Mouse (Mus musculus) cerebellum, postnatal 14 days (tissue): ENCODE measurements at regions not wholly inside any gene's neighbourhood (a gene's known extent, or its start where the extent isn't known, plus 50 kb on each side); places are given as distances from the start of the nearest gene placed in this dataset.
A peak's percentile ranks its signal among the peaks of the same experiment; 100 is the strongest.

ENCODE experiments used
- DNase-seq, 2 experiments: peaks; one replicate each; pipeline ENCODE4 v3.0.0; 2021; ENCODE audit warnings: mixed read lengths in 2 of 2

DNA sequence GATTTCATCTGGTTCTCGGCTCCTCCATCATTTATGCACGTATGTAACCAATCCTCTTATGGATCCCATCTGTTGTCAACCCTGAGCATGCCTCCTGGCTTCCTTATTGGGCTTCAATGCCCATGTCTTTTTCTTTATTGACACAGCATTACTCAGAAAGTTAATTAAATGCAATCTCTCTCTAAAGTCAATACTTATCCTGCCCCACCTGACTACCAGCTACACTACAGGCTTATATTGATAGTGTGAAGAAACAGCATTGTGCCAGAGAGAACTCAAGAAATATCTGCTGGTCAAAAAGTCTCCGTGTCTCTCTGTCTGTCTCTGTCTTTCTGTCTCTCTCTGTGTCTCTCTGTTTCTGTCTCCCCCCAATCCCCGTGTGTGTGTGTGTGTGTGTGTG lies 194.7 kb upstream of the Rfx3 start:
- DNase-seq: no peak

DNA sequence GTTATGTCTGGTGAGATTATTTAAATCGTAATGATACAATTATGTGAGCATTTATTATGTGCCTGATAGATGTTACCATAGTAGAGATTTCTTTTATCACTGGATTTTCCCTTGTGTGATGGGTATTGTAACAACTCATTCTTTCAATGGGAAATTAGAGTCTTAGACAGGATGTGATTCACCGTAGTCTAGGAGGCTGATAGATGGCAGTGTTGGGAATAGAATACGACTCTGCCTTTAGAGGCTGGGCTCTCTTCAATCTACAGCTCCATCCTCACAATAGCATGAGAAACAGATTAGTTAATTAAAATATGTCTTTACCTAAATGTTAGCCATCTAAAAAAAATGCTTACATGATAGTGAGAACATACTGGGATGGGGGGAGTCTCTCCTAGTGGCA lies 192.8 kb upstream of the Rfx3 start:
- no peak for DNase-seq

DNA sequence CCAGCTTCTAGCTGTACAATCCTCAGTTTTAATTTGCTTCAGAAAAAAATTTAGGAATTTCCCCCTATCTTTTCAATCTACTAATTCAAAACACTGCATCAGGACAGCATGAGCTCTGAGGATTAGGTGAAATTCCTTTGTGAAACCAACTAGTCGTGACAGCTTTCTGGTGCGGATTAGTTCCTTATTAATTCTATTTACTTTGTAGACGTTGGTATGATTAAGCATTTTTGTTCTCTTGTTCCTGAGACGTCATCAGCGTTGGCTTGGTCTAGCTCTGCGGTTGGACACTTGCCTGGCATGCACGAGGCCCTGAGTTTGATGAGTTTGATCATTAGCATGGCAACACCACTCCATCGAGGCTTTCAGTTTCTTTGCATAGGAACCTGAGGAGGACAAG lies 188.4 kb upstream of the Rfx3 start:
- no peak for DNase-seq

DNA sequence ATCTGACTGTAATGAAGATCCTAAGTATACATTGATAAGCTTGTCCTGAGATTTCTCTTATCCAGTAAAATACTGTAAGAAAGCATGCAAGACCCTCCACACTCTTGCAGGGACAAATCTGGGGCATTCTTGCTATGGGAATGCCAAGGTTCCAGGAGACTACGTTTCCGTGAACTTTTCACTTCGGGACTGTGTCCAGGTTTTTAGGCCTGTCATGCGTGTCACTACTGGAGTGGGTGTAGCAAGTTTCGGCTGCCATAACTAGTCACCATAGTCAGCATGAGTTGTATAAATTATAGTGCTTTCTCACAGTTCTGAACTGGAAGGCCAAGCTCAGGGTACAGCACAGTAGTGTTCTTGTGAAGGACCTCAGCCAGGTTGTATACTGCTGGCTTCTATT lies 185.9 kb upstream of the Rfx3 start:
- DNase-seq: no peak

DNA sequence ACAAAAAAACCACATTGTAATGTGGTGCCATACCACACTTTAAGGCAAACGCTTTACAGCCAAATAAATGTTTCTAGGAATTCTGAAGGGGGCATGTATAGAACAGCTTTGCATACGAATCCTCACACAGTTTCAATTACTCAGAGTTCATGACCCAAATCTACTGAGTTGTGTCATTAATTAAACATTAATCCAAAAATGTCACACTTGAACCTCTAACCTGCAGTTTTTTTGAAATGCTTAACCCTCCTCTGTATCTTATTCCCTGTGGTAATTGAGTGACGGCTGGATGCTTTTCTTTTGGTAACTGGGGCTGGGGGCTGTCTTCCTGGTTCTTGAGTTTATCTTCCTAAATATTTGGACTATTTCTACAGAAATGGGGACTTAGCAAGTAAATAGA lies 181.3 kb upstream of the Rfx3 start:
- no peak for DNase-seq

DNA sequence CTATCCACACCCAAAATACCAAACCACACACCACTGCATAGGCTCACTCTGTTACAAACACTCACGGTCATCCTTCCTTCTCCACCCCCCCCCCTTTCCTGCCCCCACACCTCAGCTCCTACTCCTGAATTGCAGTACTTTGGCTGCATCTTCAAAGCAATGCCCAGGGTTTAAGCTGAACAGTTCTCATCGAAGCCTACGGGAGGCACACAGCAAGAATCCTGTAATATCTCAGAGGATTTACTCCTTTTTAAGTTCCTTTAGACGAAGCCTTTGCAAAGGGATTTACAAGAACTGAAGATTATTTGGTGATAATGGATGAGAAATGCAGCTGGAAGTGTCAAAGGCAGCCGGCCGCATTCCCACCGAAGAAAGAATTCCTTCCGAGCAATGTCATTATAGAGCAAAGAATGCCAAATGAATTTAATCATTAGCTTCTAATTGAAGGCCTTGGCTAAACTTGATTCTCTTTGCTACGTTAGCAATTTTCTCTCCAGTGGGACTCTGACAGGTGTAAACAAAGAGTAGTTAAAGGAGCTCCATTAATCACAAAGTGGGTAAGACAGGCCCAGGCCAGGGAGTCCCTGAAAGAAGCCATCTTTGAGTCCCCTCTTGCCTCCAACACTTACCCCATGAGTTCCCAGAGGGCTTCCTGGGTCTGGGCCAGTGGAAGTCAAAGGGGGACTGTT lies 180.6 kb upstream of the Rfx3 start:
- no peak for DNase-seq

DNA sequence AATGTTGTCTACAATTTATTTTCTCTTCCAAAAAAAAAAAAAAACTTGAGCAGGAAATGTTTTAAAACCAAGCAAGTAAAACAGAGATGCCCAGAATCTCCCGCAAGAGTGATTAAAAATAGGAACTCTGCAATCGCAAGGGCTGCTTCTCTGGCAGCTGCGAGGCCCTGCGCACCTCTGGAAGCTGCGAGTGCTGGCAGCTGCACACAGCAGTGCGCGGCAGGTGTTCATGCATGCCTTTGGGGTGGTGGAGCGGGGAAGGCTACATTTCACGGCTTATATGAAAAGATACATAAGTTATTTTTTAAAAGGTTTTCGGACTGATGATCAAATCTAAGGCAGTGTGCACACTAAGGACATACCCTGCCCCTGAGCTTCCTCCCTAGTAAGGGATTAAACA lies 179.3 kb upstream of the Rfx3 start:
- no peak for DNase-seq

DNA sequence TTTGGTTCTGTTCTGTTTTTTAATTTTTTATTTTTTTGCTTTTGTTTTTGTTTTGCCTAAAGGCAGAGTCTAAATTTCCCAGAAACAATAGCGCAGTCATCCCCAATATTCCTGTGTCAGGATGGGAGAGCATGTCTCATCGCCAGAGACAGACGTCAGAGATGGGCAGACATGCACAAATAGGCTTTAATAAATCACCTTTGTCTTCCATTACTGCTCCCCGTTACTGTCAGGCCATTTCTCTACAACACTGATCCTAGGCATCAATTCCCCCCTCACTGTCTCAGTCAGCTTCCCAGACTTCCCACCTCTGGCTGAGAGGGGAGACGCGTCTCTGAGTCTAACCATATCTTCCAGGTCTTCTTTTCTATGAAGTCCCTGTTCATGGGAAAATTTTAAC lies 177.4 kb upstream of the Rfx3 start:
- DNase-seq: no peak

DNA sequence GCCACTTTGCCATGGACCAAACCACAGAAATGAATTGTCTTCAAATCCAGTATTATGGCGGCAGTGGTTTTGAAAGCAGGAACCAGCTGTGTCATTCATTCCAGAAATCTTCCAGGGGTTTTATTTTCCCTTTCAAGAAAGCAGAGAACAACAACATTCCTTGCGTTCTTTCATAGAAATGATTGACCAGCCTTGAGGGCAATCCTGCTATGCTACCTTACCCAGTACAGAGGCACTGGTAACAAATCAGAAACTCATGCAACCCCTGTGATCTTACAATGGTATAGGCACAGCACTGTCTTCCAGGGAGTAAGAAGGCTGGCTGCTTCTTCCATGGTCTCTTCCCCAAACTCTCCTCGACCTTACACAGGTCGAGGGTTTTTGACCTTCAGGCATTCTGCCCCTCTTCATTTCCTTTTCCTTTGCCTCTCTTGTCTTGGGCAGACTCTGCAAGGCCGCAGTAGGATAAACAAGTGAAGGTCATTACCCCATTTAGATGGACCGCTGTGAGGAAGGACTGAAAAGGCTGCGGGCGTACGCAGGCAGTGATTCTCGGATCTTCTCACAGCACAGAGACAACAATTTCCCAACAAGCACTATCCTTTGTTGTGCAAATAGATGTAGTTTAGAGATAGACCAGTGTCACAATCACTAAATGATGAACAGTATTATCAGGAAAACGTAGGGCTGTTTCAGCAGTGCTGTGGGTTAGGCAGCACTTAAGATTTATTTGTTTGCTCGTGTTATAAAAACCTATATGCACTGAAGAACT lies 171.6 kb upstream of the Rfx3 start:
- no peak for DNase-seq

DNA sequence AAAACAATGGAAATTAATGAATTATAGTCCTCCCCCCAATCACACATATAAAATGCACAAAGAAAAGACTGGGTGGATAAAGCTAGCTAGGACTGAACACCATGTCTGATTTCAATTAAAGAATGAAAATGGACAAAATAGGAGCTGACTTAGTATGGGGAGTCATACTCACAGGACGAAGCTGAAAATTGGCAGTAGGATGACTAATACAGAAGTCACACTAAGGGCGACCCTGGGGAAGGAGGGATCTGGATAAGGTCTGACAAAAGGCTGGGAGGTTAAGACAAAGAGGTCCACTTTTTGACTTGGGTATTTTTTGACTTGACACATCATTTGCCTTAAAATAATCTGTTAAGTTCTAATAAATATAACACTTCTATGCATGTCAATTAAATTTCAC lies 170.2 kb upstream of the Rfx3 start:
- no peak for DNase-seq

DNA sequence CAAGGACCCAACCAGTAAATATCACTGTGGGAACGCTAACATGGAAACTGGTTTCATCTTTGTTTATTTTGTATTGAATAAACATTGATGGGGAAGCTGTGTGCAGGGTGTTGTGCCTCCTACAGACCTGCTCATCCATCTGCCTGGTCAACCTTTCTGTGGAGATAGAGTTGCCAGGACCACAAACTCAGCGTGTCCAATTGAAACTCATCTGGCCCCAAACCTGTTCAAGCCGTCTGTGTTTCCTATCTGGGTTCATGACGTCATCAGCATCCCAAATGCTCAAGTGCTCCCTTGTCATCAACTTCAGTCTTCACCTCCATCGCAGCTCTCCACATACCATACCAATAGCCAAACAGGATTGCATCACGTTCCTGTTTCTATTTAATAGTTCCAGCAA lies 167.1 kb upstream of the Rfx3 start:
- no peak for DNase-seq

DNA sequence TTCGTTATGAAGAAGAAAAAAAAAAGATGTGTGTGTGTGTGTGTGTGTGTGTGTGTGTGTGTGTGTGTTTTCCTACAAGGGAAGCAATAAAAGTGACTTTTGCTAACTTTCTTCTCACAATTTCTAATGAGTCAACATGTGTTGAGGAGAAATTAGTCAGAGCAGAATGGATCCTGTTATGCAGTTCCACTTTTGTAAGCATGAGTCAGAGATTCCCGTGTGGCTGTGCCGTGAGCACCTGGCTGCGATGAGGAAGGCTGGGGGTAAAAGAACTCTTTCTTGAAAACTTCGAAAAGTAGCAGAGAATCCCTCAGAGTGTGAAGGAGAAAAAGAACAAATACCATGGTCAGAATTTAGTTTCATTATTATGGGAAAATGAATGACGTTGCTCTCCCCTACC lies 165.9 kb upstream of the Rfx3 start:
- DNase-seq: no peak

DNA sequence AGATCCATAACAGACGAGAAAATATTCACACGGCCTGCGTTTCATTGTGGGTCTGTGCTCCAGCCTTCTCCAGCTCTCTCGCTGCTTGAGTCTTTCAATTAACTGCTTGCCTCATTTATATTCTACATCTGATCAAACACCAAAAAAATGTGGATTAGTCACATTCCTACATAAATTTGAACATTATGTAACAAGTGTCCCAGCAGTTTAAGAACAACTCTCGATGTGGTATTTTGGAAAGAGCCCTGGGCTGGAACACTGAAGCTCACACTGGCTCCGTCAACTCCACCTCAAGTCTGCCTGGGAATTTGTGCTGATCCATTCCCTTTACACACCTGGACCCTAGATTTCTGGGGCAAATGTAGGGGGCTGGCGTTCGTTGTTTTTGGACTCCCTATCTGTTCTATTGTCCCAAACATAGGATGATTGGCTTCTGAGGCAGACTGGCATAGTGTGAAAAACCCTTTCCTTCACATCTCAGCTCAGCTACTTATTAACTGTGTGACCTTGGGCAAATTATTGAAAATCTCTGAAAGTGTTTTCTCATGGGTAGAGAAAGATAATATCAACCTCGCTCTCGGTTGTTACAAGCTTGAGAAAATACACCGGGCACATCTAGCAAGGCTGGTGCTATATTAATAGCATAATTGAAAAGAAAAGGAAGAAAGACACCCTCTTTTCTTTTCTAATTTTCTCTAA lies 161.0 kb upstream of the Rfx3 start:
- no peak for DNase-seq

DNA sequence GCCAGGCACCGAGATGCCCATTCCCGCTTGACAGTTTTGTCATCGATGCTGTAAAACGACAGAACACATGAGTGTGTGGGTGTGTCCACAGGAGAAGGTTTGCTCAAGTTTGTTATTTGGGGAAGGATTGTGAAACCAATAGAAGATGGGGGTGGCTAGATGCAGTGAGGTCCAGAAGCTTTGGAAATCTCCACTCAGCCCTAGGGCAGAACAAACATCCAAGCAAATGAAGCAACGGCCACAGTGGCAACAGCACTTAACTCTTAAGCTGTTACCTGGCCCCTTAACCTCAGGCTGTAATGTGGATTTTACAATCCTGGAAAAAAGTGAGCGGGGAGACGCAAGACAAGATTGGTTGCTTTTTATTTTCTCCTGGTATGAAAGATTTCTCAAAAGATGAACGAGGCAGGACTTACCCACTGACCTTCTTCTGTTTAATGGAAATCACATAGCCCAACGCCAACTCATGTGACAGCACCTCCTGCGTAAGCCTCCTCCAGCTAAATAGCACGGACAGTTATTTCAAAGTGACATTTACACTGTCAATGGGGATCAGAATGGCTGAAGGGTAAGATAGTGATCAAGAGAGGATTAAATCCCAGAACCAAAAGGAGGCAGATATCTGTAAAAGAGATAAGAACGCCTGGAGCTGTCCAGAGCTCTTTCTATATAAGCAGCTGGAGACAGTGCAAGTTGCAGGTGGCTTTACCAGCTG lies 156.6 kb upstream of the Rfx3 start:
- no peak for DNase-seq

DNA sequence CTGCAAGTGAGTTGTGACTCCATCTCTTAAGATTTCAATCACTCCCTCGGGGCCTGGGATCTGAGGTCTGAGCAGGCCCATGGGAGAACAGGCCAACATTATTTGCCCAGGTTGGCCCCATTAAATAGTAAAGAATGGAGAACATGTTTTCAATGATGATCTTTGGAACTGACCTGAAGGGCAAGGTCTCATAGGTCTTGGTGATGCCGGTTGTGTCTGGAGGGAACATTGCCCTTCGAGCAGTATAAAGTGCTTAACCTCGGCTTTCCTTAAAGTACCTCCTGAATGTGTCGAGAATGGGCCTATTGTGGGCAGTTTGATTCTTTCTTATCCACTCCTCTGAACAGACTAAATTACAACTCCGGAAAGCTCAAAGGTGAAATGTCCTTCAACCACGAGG lies 155.7 kb upstream of the Rfx3 start:
- DNase-seq: no peak

DNA sequence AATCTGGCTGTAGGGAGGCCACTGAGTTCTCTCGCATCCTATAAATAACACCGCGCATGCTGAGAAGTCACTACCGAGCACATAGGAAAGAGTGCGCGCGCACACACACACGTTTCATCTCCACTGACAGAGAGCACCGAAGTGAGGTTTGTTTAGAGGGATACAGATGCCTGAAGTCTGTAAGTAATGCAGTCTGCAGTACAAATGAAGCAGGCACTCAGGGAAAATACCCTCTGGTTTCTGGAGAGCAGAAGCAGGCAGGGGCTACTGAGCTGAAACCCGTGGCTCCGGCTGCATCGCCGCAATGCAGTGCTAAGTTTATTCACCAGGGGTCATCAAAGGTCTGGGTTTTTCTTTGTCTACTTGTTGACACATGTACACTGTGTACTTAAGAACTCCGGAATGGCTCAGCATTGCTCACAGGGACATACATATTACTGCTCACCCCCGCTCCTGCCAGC lies 155.0 kb upstream of the Rfx3 start:
- DNase-seq: peak; percentile 87 to 91

DNA sequence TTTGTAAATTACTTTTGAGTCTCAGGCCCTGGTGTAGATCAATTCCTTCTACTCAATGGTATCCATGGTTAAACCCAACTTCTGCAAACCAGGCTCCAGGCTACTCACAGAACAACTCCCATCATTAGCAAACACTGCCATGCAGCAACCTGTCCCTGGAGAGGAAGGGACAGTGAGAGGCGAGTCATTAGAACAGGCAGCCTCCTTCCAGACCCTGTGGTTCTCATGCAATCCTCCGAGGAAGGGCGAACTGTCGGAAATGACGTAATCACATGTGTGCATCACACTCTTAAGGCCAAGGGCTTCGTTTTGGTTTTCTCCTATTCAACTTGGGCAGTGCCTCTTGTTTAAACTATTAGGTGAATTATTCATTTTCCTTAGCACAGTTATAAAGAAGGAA lies 152.2 kb upstream of the Rfx3 start:
- no peak for DNase-seq

DNA sequence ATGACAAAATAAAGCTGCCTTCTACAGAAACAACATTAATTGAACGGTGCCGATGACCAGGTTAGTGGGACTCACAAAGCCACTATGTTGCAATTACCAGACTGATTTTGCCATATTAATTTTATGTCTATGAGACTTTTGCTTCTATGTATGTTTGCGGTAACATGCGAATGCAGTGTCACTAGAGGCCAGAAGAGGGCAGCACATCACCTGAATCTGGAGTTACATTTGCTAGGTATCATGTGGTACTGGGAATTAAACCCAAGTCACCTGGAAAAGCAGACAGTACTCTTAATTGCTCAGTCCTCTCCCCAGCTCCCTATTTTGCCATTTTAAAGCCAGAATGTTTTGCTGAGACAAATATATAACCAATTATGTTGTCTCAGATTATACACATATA lies 149.6 kb upstream of the Rfx3 start:
- peak; percentile 17 to 28 for DNase-seq

DNA sequence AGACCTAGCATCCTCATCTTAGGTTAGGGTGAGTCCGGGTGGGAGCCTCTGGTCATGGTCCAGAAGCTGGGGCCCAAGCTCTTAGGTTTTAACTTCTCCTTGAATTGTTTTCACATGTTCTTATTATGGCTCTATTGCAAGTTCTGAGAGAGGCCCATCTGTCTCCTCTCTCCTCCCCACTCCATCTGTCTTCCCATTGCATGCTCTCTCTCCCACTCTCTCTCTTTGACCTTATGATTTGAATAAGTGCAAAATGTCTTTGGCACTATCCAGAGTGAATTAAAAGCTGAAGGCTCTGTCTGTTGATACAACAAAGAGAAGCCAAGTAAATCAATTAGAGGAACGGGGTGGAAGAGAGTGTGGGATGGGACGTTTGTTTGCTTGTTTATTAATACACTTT lies 146.2 kb upstream of the Rfx3 start:
- DNase-seq: peak in 1 of 2 experiments; percentile 14

DNA sequence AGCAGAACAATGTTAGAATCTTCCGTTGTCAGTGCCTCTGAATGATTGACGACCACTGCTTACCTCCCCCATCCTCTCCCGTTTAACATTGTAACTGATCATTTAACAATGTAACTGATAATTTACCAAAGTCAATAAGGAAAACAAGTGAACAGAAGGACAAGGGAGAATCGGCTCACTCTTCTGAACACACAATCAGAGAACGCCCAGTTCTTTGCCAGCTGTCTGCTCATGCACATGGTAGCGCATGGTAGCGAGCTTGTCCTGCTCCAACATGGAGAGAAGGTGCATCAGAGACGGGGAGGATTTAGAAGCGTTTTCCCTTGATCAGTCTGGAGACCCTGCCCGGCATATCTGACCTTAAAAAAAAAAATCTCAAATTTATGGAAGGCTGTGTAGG lies 126.6 kb upstream of the Rfx3 start:
- DNase-seq: no peak

DNA sequence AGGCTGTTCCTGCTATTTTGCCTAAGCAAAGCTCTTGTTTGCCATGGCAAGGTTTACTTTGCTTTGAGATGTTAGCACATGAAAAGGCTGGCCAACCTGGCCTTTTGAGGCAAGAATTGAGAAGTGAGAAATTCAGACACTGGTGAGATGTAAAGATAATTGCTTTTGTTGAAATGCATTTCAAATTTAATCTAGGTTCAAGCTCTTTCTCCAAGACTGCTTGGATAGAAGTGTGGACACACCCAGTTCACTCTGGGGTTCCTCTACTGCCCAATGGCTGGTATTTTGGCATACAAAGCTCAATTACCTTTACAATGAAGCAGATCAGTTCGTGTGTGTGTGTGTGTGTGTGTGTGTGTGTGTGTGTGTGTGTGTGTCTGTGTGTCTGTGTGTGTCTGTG lies 123.8 kb upstream of the Rfx3 start:
- DNase-seq: no peak

DNA sequence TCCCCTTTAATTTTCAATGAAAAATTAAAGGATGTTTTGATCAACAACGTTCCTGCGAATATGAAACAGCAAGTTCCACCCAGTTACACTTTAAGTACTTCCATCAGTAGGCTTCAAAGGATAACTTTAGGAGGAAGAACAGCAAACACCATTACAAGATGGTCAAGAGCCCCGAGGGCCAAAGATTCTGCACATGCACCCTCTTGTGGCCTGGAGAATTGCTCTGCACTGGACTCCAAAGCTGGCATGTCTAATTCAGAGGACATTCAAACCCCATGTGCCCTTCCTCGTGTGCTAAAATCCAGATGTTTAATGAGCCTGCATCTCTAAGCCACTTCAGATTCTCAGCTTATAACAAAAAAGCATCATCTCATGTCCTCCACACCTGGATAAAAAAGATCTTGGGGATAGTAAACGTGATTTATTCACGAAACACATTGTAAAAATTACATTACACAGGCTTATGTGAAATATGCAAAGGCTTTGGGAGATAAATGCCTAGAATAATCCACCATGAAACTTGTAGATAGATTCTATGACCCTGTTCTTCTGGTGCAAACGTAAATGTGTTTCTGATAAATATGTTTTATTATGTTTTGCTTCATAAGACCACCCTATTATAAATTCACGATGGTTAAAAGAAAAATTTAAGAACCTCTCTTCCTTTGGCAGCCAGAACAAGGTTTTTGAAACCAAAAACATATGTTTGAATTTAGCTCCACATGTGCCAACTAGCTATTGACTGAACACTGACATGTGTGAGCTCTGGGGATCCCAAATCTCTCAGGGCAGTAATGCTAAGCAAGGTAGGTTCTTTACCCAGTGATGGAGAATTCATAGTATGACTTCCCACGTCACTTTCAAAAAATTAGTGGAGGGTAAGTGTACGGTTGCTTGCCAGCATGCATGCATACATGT lies 100.6 kb upstream of the Rfx3 start:
- DNase-seq: no peak
